Mouse (Mus musculus): Measurements from ENCODE around the gene Kdm4a. TPM values are rescaled to one million over a fixed set of nuclear protein-coding genes. Genes with fewer than 3 reads are reported as not detected.

Kdm4a gene
- total and polyA plus RNA-seq, 3 experiments = 36.9 to 58.8 (median 43.6) TPM

- dilution Hi-C loops (cut with MboI; ENCODE audit: extremely low pct_ligation_motif_present, extremely low pct_unique_long_range_greater_than_20kb, low sequenced_read_pairs) (no loop called here), in situ Hi-C loops (cut with MboI; ENCODE audit: low pct_ligation_motif_present, low pct_unique_long_range_greater_than_20kb, low sequenced_read_pairs) (no loop called here)
- Histone ChIP-seq H3K79me2 (replicated peaks; ENCODE audit: control insufficient read depth, extremely low read depth, insufficient read depth, poor library complexity, severe bottlenecking) (no peaks in the 10 kb centered on the region), H3K27me3 (replicated peaks) (no peaks in the 10 kb centered on the region), H3K36me3 (replicated peaks in 1 of 2; ENCODE audit: control insufficient read depth in 1 of 2, insufficient read depth in 1 of 2, low read length in 1 of 2) (peaks cover 6 to 22% of the 10 kb centered on the region in 2 experiments), H3K4me3 (replicated peaks in 1 of 3; ENCODE audit: low read depth in 2 of 3, low read length in 2 of 3, poor library complexity in 1 of 3) (no peak overlapping the region), H3K4me2 (ENCODE audit: insufficient read depth, low read depth, poor library complexity, severe bottlenecking) (no peak overlapping the region), H3K4me1 (ENCODE audit: control insufficient read depth in 1 of 2, insufficient read depth in 2 of 2) (no peaks in the 10 kb centered on the region; a peak in 1 of 4 replicates), H3K9me3 (replicated peaks; ENCODE audit: low read length) (peaks cover 4% of the 10 kb centered on the region), H3K9ac (ENCODE audit: insufficient read depth, low read depth) (no peak overlapping the region), H3K27ac (ENCODE audit: insufficient read depth, low read depth) (no peak overlapping the region)
- TF ChIP-seq NRF1 (IDR thresholded peaks at IDR 0.05; ENCODE audit: low read depth, low read length) (no peak), POLR2AphosphoS2 (IDR thresholded peaks at IDR 0.05; ENCODE audit: low read depth, low read length) (no peak), ZMIZ1 (IDR thresholded peaks at IDR 0.05; ENCODE audit: low read depth, low read length) (no peak), POLR2A (IDR thresholded peaks at IDR 0.05; ENCODE audit: low read depth, low read length) (no peak), ELF1 (IDR thresholded peaks at IDR 0.05; ENCODE audit: low read depth, low read length) (no peak), MAFK (IDR thresholded peaks at IDR 0.05; ENCODE audit: insufficient replicate concordance, low read length) (no peak), JUN (IDR thresholded peaks at IDR 0.05; ENCODE audit: insufficient read depth, low read depth, low read length) (no peak), RAD21 (IDR thresholded peaks at IDR 0.05; ENCODE audit: low read depth, low read length) (no peak), KAT2A (IDR thresholded peaks at IDR 0.05; ENCODE audit: insufficient replicate concordance, low read length) (no peak), ZC3H11A (IDR thresholded peaks at IDR 0.05; ENCODE audit: low read depth, low read length) (no peak), CHD1 (IDR thresholded peaks at IDR 0.05; ENCODE audit: low read depth, low read length) (no peak), PAX5 (IDR thresholded peaks at IDR 0.05; ENCODE audit: low read length) (no peak), SMC3 (IDR thresholded peaks at IDR 0.05; ENCODE audit: low read depth, low read length) (no peak), MEF2A (IDR thresholded peaks at IDR 0.05; ENCODE audit: borderline replicate concordance, low read depth, low read length) (no peak), E2F4 (IDR thresholded peaks at IDR 0.05; ENCODE audit: insufficient replicate concordance, low read depth, low read length) (no peak), ZNF384 (IDR thresholded peaks at IDR 0.05; ENCODE audit: low read depth, low read length) (no peak), NELFE (IDR thresholded peaks at IDR 0.05; ENCODE audit: low read depth, low read length) (no peak), ETS1 (conservative IDR thresholded peaks at IDR 0.05; ENCODE audit: low read depth, low read length) (no peak), MAZ (IDR thresholded peaks at IDR 0.05; ENCODE audit: low read depth, low read length) (no peak)
- no peak for DNase-seq (ENCODE audit: extremely low read depth)
Measured at GRCm38 (mm10) chr4:118105256-118106053, 74.4 kb downstream of the Kdm4a start.

DNA sequence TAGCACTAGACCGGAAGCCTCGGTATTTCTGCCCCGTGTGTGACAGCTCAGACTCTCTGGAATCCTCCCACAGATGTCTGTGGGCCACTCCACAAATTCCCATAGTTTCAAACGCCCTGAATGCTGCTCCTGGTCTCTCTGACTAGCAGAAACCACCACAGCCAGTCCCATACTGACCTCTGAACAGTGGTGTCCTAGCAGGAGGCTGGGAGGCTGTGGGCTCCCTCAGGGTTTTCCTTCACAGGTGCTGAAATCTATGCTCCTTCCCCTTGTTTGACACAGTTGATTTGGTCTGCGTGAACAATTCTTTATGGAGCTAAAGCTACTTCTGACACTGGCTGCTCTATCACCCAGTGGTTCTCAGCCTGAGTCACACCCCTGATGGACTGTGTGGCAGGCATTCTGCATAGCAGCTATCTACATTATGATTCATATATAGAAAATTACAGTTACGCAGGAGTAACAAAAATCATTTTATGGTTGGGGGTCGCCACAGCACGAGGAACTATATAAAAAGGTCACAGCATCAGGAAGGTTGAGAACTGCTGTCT is 76.5 kb downstream of the Kdm4a start:
- dilution Hi-C loops (cut with MboI; ENCODE audit: extremely low pct_ligation_motif_present, extremely low pct_unique_long_range_greater_than_20kb, low sequenced_read_pairs) = no loop called here
- H3K4me3 ChIP-seq (replicated peaks in 1 of 3; ENCODE audit: low read depth in 2 of 3, low read length in 2 of 3, poor library complexity in 1 of 3) = no peak overlapping the region
- peaks cover 4% of the 10 kb centered on the region for H3K9me3 ChIP-seq (replicated peaks; ENCODE audit: low read length)
- in situ Hi-C loops (cut with MboI; ENCODE audit: low pct_ligation_motif_present, low pct_unique_long_range_greater_than_20kb, low sequenced_read_pairs) = no loop called here
- no peak for DNase-seq (ENCODE audit: extremely low read depth)
- peaks cover 10 to 14% of the 10 kb centered on the region in 2 experiments for H3K4me1 ChIP-seq (ENCODE audit: control insufficient read depth in 1 of 2, insufficient read depth in 2 of 2)
- H3K36me3 ChIP-seq (replicated peaks in 1 of 2; ENCODE audit: control insufficient read depth in 1 of 2, insufficient read depth in 1 of 2, low read length in 1 of 2) = peaks cover 6 to 28% of the 10 kb centered on the region in 2 experiments
- no peak overlapping the region for H3K4me2 ChIP-seq (ENCODE audit: insufficient read depth, low read depth, poor library complexity, severe bottlenecking)
- TF ChIP-seq SMC3 (IDR thresholded peaks at IDR 0.05; ENCODE audit: low read depth, low read length) (no peak), HCFC1 (IDR thresholded peaks at IDR 0.05; ENCODE audit: low read depth, low read length) (no peak), USF2 (conservative IDR thresholded peaks at IDR 0.05; ENCODE audit: low read depth, low read length) (no peak), NELFE (IDR thresholded peaks at IDR 0.05; ENCODE audit: low read depth, low read length) (no peak), RCOR1 (conservative IDR thresholded peaks at IDR 0.05; ENCODE audit: low read depth, low read length) (no peak), CHD1 (IDR thresholded peaks at IDR 0.05; ENCODE audit: low read depth, low read length) (no peak), MEF2A (IDR thresholded peaks at IDR 0.05; ENCODE audit: borderline replicate concordance, low read depth, low read length) (no peak), MAFK (IDR thresholded peaks at IDR 0.05; ENCODE audit: insufficient replicate concordance, low read length) (no peak), MAX (IDR thresholded peaks at IDR 0.05; ENCODE audit: low read length) (no peak), PAX5 (IDR thresholded peaks at IDR 0.05; ENCODE audit: low read length) (no peak), POLR2AphosphoS2 (IDR thresholded peaks at IDR 0.05; ENCODE audit: low read depth, low read length) (no peak), USF1 (IDR thresholded peaks at IDR 0.05; ENCODE audit: low read depth, low read length) (no peak), CHD2 (IDR thresholded peaks at IDR 0.05; ENCODE audit: low read length) (no peak), BHLHE40 (IDR thresholded peaks at IDR 0.05; ENCODE audit: low read depth, low read length) (no peak), MXI1 (IDR thresholded peaks at IDR 0.05; ENCODE audit: low read depth, low read length) (no peak), NRF1 (IDR thresholded peaks at IDR 0.05; ENCODE audit: low read depth, low read length) (no peak)
- H3K79me2 ChIP-seq (replicated peaks; ENCODE audit: control insufficient read depth, extremely low read depth, insufficient read depth, poor library complexity, severe bottlenecking) = no peaks in the 10 kb centered on the region
- no peak overlapping the region for H3K9ac ChIP-seq (ENCODE audit: insufficient read depth, low read depth)
- no peaks in the 10 kb centered on the region for H3K27me3 ChIP-seq (replicated peaks)
- no peak overlapping the region for H3K27ac ChIP-seq (ENCODE audit: insufficient read depth, low read depth)
